Mouse (Mus musculus): ENCODE results near the gene Gk2. TPM values are rescaled to one million over a fixed set of nuclear protein-coding genes. Genes with fewer than 3 reads are reported as not detected.

Gk2 gene
- total RNA-seq, 2 experiments from 2014 or later: not detected

Other genes with a start within 250 kb of the Gk2 start
- gene Naa11, start 64.6 kb downstream of the Gk2 start, total RNA-seq (2021): not detected